Mouse (Mus musculus): ENCODE results near the gene Zfp598.

GRCm38 (mm10) chr17:24638214-24638613, 31.3 kb upstream of the Zfp598 start:
- TF ChIP-seq CTCF (conservative IDR thresholded peaks at IDR 0.05 in 1 of 2, IDR thresholded peaks at IDR 0.05 in 1 of 2; ENCODE audit: low read depth in 2 of 2, low read length in 2 of 2) = no peak
- no peak for TF ChIP-seq UBTF (IDR thresholded peaks at IDR 0.05; ENCODE audit: low read depth, low read length)
- no peak for TF ChIP-seq USF1 (IDR thresholded peaks at IDR 0.05; ENCODE audit: low read depth, low read length)

All from CH12.LX (cell line).